Mouse (Mus musculus): ENCODE measurements around the gene Ccin. TPM values are rescaled to one million over a fixed set of nuclear protein-coding genes. Genes with fewer than 3 reads are reported as not detected.

The Ccin gene
- polyA plus RNA-seq, 1 experiment from 2014 or later = not detected

DNA sequence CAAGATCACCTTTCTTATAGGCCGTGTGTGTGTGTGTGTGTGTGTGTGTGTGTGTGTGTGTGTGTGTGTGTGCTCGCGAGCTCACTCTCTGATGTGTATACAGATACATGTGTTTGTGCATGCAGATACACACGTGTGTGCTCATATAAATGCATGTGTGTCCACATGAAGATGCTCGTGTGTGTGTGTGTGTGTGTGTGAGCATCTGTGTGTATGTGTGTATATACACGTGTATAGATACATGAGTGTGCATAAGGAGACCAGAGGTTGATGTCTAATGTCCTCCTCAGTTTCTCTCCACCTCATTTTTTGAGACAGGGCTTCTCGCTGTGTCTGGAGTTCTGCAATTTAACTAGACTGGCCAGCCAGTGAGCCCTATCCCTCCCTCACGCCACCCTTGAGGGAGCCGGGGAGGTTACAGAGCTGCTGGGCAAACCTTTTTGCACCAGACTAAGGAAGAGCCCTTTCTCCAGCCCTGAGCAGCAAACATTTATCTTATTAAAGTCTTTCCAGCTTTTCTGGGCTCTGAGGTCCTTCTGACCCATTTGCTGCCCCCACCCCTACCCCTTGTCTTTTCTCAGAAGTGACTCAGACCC is 11.6 kb upstream of the Ccin start:
- 59% methylated on average over 9 of the region's 9 CpGs for WGBS
- Histone ChIP-seq H3K4me2 (ENCODE audit: low read depth, low read length) (0 out of 2 replicates have a peak overlapping the region, but pooled peaks have one; percentile 12), H3K27me3 (replicated peaks; ENCODE audit: control insufficient read depth, insufficient read depth, low read length) (no peaks in the 10 kb centered on the region), H3K4me3 (ENCODE audit: low read length) (no peak overlapping the region), H3K27ac (ENCODE audit: low read length) (peak overlapping the region; percentile 73), H3K4me1 (ENCODE audit: control insufficient read depth, insufficient read depth, low read length) (peaks cover 35% of the 10 kb centered on the region), H3K9me3 (ENCODE audit: control insufficient read depth, low read length) (no peaks in the 10 kb centered on the region), H3K9ac (ENCODE audit: low read depth, low read length) (peak overlapping the region; percentile 32; the same call in 1 of the 2 replicates), H3K36me3 (ENCODE audit: control insufficient read depth, insufficient read depth, low read length) (no peaks in the 10 kb centered on the region)
- peak; percentile 12; the same call in 1 of the 2 replicates for ATAC-seq

DNA sequence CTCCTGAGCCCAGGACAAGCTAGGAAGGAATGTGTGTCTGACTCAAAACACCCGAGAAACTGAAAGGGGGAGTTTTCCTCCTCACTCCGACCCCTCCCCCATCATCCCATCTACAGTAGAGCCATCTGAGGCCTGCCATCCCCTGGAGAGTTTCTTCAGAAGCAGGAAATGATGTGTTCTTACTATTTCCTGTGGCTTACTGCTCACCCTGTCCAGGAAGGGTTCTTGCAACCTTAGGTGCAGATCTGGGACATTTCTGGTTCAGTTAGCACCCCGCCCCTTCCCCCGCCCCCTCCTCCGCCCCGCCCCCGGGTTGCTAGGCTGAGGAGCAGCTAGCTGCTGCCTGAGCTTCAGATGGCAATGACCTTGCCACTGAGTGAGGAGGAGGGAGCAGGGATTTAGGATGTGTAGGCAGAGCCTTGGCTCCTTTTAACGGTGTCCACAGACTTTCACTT is 11.1 kb upstream of the Ccin start:
- Histone ChIP-seq H3K4me2 (ENCODE audit: low read depth, low read length) (0 out of 2 replicates have a peak overlapping the region, but pooled peaks have one; percentile 12), H3K36me3 (ENCODE audit: control insufficient read depth, insufficient read depth, low read length) (no peaks in the 10 kb centered on the region), H3K9me3 (ENCODE audit: control insufficient read depth, low read length) (no peaks in the 10 kb centered on the region), H3K27ac (ENCODE audit: low read length) (peak overlapping the region; percentile 73), H3K27me3 (replicated peaks; ENCODE audit: control insufficient read depth, insufficient read depth, low read length) (no peaks in the 10 kb centered on the region), H3K9ac (ENCODE audit: low read depth, low read length) (peak overlapping the region; percentile 32; the same call in 1 of the 2 replicates), H3K4me1 (ENCODE audit: control insufficient read depth, insufficient read depth, low read length) (peaks cover 35% of the 10 kb centered on the region), H3K4me3 (ENCODE audit: low read length) (no peak overlapping the region)
- 4% methylated on average over 8 of the region's 8 CpGs for WGBS
- peak; percentile 74 for ATAC-seq

DNA sequence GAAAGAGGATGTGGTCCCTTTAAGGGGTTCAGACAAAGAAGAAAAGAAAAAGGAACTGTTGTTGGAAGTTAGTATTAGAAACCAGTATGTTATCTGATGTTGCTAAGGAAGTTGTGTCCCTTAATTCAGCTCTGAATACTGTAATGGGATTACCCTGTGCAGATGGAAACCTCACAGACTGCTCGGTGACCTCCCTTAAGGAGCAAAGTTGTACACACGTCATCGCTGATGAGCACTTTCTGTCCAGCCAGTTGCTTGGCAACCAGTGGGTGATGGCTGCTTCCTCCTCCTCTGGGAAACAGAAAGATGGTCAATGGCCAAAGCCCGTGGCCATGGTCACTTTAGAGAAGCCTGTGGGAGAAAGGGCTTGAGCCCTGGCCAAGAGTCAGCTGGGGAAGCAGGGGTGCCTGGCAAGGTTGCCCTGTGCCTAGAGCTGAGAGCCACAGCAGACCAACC is 9.7 kb upstream of the Ccin start:
- peaks cover 32% of the 10 kb centered on the region for H3K4me1 ChIP-seq (ENCODE audit: control insufficient read depth, insufficient read depth, low read length)
- H3K9me3 ChIP-seq (ENCODE audit: control insufficient read depth, low read length) = no peaks in the 10 kb centered on the region
- no peaks in the 10 kb centered on the region for H3K27me3 ChIP-seq (replicated peaks; ENCODE audit: control insufficient read depth, insufficient read depth, low read length)
- 58% methylated on average over 4 of the region's 4 CpGs for WGBS
- no peak overlapping the region for H3K4me3 ChIP-seq (ENCODE audit: low read length)
- no peak overlapping the region for H3K27ac ChIP-seq (ENCODE audit: low read length)
- no peak for ATAC-seq
- no peak overlapping the region for H3K4me2 ChIP-seq (ENCODE audit: low read depth, low read length)
- H3K36me3 ChIP-seq (ENCODE audit: control insufficient read depth, insufficient read depth, low read length) = no peaks in the 10 kb centered on the region
- H3K9ac ChIP-seq (ENCODE audit: low read depth, low read length) = no peak overlapping the region

DNA sequence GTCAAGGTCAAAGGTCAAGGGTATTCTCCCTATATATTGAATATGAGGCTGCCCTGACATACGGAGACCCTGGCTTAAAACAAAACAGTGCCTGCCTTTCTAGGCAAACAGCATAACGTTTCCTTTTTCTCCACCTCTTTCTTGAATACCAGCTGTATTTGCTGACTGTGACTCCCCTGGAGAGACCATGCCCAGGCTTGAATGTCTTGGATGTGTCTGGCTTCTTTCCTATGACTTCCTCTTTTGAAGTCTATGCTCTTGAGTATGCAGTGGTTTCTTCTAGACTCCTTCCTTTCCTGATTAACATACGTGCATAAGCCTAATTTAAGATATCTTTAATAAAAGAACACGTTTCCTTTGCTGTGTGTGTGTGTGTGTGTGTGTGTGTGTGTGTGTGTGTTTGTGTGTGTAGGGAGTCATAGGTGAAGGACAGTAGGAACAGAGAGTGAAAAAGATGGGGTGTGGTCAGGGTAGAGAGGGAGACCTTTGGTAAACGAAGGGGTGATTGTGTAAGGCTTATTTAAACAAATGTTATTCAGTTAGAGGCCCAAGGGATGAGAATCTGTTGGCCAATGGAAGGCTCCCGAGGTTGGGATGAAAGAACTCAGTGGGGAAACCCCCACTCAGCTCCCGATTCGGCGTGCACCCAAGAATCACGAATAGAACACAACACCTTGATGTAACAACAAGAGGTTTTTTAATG is 8.2 kb upstream of the Ccin start:
- 65% methylated on average over 10 of the region's 10 CpGs for whole genome bisulfite sequencing
- Histone ChIP-seq H3K9me3 (ENCODE audit: control insufficient read depth, low read length) (no peaks in the 10 kb centered on the region), H3K4me3 (ENCODE audit: low read length) (no peak overlapping the region), H3K27ac (ENCODE audit: low read length) (no peak overlapping the region), H3K4me2 (ENCODE audit: low read depth, low read length) (no peak overlapping the region), H3K9ac (ENCODE audit: low read depth, low read length) (no peak overlapping the region), H3K36me3 (ENCODE audit: control insufficient read depth, insufficient read depth, low read length) (no peaks in the 10 kb centered on the region), H3K4me1 (ENCODE audit: control insufficient read depth, insufficient read depth, low read length) (peaks cover 27% of the 10 kb centered on the region), H3K27me3 (replicated peaks; ENCODE audit: control insufficient read depth, insufficient read depth, low read length) (no peaks in the 10 kb centered on the region)
- no peak for ATAC-seq

DNA sequence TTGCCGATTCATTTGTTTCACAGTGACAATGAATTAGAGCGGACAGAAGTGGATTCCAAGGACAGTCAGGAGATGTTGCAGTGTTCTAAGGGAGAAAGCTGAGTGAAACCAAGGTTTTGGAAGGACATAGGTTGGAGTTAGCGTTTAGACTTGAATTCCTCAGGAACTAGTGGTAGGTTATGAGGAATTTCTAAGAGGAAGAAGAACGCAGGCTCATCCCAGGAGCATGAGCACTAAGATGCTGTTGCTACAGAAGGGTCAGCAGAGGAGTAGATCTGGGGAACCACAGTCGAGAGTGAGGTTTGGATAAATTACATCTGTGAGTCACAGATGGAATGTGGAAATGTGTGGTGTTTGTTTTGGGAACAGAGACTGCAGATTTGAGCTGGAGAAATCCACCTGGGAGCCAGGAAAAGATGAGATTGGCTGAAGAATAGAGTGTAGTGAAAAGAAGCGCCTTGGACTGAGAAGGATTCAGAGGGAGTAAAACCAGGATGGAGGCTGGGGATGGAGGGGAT is 7.0 kb upstream of the Ccin start:
- no peak overlapping the region for H3K4me3 ChIP-seq (ENCODE audit: low read length)
- H3K4me2 ChIP-seq (ENCODE audit: low read depth, low read length) = no peak overlapping the region
- WGBS = 74% methylated on average over 6 of the region's 6 CpGs
- no peaks in the 10 kb centered on the region for H3K36me3 ChIP-seq (ENCODE audit: control insufficient read depth, insufficient read depth, low read length)
- no peaks in the 10 kb centered on the region for H3K27me3 ChIP-seq (replicated peaks; ENCODE audit: control insufficient read depth, insufficient read depth, low read length)
- H3K27ac ChIP-seq (ENCODE audit: low read length) = no peak overlapping the region
- no peak overlapping the region for H3K9ac ChIP-seq (ENCODE audit: low read depth, low read length)
- no peaks in the 10 kb centered on the region for H3K9me3 ChIP-seq (ENCODE audit: control insufficient read depth, low read length)
- no peak for ATAC-seq
- H3K4me1 ChIP-seq (ENCODE audit: control insufficient read depth, insufficient read depth, low read length) = peaks cover 24% of the 10 kb centered on the region

DNA sequence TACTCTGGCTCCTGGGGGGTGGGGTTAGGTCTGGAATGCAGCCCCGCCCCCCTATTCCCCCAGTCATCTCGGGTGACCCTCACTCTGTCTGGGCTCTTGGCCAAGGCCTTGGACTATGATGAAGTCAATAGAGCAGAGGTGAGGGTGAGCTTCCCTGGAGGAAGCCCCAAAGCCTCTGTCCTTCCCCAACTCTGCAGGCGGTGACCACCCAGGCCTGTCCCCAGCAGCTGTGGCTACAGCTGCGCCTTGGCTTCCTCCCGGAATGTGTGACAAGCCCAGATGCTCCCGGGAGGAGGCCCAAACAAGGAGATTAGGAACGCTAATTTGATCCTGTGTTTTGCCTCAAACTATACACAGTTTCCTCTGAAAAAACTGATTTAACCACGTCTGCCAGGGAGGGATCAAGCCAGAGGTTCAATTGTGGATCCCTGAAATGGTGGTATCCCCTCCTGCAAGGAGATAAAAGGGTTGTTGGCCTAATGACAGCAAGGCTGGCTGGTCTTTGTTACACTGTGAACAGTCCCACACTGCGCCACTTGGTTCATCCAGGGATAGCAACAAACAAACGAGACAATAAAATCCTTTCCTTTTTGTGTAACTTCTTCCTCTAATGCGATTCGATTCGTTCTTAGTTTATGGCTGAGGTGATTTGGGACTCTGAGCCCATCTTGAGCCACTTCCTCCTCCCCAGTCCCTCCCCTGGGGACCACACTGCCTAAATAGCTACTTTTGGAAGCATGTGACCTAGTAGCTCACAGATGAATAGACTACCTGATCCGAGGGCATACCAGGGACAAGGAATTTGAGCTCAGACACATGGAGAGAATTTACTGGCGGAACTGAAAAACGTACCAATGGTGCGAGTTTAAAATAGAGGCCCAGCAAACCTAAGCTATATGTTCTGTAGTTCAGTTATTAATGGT is 4.5 kb upstream of the Ccin start:
- no peak overlapping the region for H3K9ac ChIP-seq (ENCODE audit: low read depth, low read length)
- no peak overlapping the region for H3K4me3 ChIP-seq (ENCODE audit: low read length)
- H3K9me3 ChIP-seq (ENCODE audit: control insufficient read depth, low read length) = no peaks in the 10 kb centered on the region
- H3K36me3 ChIP-seq (ENCODE audit: control insufficient read depth, insufficient read depth, low read length) = no peaks in the 10 kb centered on the region
- ATAC-seq = peak; percentile 63
- H3K4me2 ChIP-seq (ENCODE audit: low read depth, low read length) = no peak overlapping the region
- H3K27me3 ChIP-seq (replicated peaks; ENCODE audit: control insufficient read depth, insufficient read depth, low read length) = no peaks in the 10 kb centered on the region
- peaks cover 8% of the 10 kb centered on the region for H3K4me1 ChIP-seq (ENCODE audit: control insufficient read depth, insufficient read depth, low read length)
- WGBS = 42% methylated on average over 17 of the region's 17 CpGs
- peak overlapping the region; percentile 29 for H3K27ac ChIP-seq (ENCODE audit: low read length)

DNA sequence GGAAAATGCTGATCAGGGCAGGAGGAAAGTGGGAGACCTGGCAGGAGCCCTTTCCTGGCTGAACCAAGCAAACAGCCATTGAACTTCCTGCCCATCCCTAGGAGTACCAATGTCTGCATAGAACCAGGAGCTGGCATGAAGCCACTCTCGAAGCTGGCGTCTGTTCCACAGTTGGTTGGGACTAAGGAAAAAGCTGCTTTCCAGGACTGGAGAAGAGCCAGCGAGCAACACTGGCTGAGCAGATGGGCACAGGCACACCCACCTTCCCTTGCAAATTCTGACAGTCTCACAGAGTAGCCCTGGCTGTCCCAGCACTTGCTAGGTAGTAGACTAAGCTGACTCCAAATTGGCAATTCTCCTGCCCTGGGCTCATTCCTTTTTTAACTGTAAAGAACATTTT is 3.5 kb upstream of the Ccin start:
- no peak overlapping the region for H3K4me2 ChIP-seq (ENCODE audit: low read depth, low read length)
- WGBS = 66% methylated on average over 3 of the region's 3 CpGs
- H3K27me3 ChIP-seq (replicated peaks; ENCODE audit: control insufficient read depth, insufficient read depth, low read length) = no peaks in the 10 kb centered on the region
- no peak for ATAC-seq
- no peak overlapping the region for H3K27ac ChIP-seq (ENCODE audit: low read length)
- H3K4me1 ChIP-seq (ENCODE audit: control insufficient read depth, insufficient read depth, low read length) = peaks cover 8% of the 10 kb centered on the region
- H3K4me3 ChIP-seq (ENCODE audit: low read length) = no peak overlapping the region
- H3K36me3 ChIP-seq (ENCODE audit: control insufficient read depth, insufficient read depth, low read length) = no peaks in the 10 kb centered on the region
- no peak overlapping the region for H3K9ac ChIP-seq (ENCODE audit: low read depth, low read length)
- no peaks in the 10 kb centered on the region for H3K9me3 ChIP-seq (ENCODE audit: control insufficient read depth, low read length)

DNA sequence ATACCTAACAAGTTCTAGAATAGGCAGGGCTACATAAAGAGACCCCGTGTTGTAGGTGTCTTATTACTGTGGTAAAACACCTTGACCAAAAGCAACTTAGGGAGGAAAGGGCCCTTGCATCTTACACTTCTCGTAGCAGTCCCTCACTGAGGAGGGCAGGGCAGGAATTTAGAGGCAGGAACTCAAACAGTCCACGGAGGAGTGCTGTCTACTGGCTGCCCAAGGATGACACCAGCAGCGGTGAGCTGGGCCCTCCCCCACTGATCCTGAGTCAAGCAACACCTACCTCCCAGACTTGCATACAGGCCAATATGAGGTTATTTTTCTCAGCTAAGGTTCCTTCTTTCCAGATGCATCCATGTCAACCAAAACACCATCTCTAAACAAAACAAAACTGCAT is 3.0 kb upstream of the Ccin start:
- H3K27ac ChIP-seq (ENCODE audit: low read length) = no peak overlapping the region
- H3K4me1 ChIP-seq (ENCODE audit: control insufficient read depth, insufficient read depth, low read length) = peaks cover 8% of the 10 kb centered on the region
- WGBS = 79% methylated on average over 4 of the region's 4 CpGs
- no peak overlapping the region for H3K9ac ChIP-seq (ENCODE audit: low read depth, low read length)
- no peaks in the 10 kb centered on the region for H3K9me3 ChIP-seq (ENCODE audit: control insufficient read depth, low read length)
- no peak for ATAC-seq
- no peak overlapping the region for H3K4me2 ChIP-seq (ENCODE audit: low read depth, low read length)
- H3K27me3 ChIP-seq (replicated peaks; ENCODE audit: control insufficient read depth, insufficient read depth, low read length) = no peaks in the 10 kb centered on the region
- H3K36me3 ChIP-seq (ENCODE audit: control insufficient read depth, insufficient read depth, low read length) = no peaks in the 10 kb centered on the region
- H3K4me3 ChIP-seq (ENCODE audit: low read length) = no peak overlapping the region

DNA sequence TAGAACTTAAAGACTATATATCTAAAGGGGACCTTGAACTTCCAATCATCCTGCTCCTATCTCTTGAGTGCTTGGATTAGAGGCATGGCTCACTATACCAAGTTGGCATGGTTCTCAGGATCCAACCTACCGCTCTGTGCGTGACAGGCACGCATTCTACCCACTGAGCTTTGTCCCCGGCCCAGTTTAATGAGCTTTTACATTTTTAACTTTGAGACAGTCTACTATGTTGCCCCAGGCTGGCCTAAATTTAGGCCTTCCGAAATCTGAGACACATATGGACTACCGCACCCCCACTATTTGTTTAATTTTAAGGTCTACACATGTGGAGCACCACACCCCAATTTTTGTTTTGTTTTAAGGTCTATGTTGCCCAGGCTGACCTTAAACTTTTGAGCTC is 2.4 kb upstream of the Ccin start:
- Histone ChIP-seq H3K27me3 (replicated peaks; ENCODE audit: control insufficient read depth, insufficient read depth, low read length) (no peaks in the 10 kb centered on the region), H3K9ac (ENCODE audit: low read depth, low read length) (no peak overlapping the region), H3K27ac (ENCODE audit: low read length) (no peak overlapping the region), H3K9me3 (ENCODE audit: control insufficient read depth, low read length) (no peaks in the 10 kb centered on the region), H3K36me3 (ENCODE audit: control insufficient read depth, insufficient read depth, low read length) (no peaks in the 10 kb centered on the region), H3K4me3 (ENCODE audit: low read length) (no peak overlapping the region), H3K4me2 (ENCODE audit: low read depth, low read length) (no peak overlapping the region), H3K4me1 (ENCODE audit: control insufficient read depth, insufficient read depth, low read length) (peaks cover 8% of the 10 kb centered on the region)
- ATAC-seq = no peak
- 96% methylated on average over 6 of the region's 6 CpGs for whole genome bisulfite sequencing

All from intestine, embryonic 16.5 days (tissue).